Mouse (Mus musculus): ENCODE data around the gene Hs3st3b1.

The Hs3st3b1 gene

DNA sequence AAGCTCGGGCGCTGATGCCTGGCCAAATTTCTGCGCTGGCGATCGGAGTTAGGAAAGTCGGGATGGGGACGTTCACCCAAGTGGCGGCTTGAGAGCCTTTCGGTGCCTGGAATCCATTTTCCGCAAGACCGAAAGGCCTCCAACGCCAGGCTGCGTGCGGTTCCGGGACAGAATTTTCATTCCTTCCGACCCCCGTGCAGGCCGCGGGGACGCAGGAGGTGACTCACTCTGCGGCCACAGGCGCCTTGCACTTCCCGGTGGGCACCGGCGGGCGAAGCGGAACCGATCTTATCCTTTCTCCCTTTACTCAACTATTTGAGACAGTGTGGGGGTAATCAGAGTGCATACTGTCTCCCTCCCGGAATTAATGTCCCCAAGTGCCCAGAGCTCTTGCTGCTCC lies 1.3 kb upstream of the Hs3st3b1 start:
- in situ Hi-C loops (cut with MboI): no loop called here

DNA sequence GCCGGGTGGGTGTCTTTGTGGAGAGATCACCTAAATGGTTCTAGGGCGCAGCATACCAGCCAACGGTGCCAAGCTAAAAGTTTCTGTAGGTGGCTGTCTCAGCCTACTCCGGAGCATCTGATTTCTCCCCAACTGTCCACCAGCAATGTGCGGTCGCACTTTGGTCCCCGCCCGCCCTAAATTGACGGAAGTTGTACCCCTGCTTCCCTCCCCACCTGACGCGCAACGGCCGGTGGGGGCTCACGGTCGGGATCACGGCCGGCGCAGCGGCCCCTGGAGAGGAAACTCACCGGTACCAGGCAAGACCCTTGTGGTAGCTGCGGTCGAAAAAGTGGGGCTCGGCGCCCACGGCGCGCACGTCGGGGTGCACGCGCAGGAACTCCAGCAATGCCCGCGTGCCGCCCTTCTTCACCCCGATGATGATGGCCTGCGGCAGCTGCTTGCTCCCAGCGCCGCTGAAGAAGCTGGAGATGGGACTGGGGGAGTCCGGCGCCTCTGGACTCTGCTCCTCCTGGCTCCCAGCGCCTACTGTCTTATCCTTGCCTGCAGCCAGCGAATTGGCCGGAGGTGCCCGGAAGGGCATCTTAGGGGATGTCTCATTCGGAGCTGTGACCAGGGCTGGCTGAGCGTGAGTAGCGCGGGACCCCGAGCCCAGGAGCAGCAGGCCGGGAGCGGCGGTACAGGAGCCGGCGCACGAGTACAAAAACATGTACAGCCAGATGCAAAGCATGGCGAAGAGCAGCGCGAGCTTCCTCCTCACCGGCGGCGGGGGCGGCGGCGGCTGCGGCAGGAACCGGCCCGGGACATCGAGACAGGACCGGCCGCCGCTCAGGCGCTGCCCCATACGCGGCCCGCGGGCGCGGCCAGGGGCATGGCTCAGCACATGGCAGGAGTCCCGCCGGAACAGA lies 792 bp downstream of the Hs3st3b1 start:
- in situ Hi-C loops (cut with MboI): no loop called here

DNA sequence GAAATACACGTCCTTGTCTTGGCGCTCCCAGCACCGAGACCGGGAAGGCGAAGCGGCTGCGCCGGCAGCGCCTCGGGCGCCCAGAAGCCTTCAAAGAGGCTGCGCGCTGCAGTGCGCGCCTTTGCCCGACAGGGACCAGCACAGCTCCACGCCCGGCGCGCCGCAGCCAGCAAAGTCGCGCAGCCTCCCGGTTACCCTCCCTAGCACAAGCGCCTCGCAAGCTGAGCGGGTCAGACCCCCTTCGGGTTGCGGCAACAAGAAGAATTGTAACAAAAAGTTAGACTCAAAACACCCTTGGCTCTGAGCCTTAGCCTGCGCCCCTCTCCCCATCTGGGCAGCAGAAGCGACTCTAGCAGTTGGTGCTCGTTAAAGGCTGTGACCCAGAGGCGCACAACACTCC lies 1.6 kb downstream of the Hs3st3b1 start:
- in situ Hi-C loops (cut with MboI): no loop called here

DNA sequence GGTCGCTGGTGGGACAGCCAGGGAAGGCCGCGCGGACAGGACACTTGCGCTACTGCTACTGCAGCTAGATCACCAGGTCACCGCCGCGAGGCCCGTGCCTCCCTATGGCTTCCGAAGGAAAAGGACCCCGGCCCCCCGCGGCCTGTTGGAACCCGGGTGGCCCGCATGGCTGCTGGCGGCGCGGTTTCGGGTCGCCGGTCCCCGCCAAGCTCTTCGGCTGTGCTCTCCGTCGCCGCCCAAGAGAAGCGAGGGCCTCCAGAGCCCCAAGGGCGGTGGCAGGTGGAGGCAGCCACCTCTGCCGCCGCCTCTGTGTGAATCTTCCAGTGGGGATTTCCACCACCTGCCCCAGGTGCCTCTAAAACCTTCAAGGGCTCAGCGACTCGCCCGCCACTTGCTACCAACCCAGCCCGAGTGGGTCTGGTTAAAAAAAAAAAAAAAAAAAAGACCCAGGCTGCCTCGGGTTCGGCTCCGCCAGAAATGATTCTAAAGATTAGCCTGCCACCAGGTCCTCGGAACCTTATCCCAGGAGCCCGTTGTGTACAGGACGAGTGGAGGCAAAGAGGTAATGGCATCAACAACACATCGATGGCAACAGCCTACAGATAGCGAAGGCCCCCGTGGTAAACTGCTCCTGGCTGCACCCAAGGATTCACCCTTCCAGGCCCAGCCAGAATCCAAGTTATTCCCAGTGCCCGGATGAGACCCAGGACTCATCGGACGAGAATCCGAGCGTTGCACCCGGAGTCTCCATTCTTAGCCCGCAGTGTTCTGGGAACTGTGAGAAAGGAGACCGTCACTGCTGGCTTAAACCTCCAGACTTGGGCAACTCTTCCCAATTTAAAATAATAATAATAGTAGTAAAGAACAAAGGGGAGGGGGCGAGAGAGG lies 2.6 kb downstream of the Hs3st3b1 start:
- in situ Hi-C loops (cut with MboI): no loop called here

DNA sequence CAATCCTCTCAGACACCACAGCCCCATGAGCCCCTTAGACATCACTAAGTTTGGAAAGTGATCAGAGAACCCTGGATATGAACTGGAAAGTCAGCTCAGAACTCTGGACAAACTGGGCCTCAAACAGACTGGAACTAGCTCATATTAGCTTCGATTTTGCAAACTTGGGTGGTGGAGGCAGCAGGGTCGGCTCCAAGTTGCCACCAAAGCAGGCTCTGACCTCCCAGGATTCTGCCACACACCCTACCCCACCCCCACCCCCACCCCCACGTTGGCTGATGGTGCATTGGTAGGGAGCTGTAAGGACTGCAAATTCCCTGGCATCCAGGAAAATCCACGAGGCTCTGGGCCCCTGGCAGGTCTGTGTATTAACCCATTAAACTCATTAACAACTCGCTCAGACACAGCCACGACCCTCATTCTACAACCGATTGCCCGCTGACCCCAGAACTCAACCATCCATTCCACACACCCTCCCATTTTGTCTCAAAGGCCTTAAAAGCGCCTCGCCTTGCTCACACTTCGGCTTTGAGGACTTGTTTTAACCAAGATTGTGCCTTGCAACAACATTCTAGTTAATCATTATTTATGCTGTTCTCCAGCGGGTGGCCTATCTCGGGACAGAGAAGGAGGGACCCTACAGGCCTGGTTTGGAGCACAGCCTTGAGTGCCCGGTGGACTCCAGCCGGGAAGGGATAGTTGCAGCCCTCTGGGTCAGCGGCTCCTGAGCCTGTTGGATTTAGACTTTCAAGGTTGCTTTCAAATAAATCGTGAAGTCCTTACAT lies 3.6 kb downstream of the Hs3st3b1 start:
- in situ Hi-C loops (cut with MboI): no loop called here

GRCm38 (mm10) chr11:63917561-63917960 lies 4.5 kb downstream of the Hs3st3b1 start:
- in situ Hi-C loops (cut with MboI): no loop called here

DNA sequence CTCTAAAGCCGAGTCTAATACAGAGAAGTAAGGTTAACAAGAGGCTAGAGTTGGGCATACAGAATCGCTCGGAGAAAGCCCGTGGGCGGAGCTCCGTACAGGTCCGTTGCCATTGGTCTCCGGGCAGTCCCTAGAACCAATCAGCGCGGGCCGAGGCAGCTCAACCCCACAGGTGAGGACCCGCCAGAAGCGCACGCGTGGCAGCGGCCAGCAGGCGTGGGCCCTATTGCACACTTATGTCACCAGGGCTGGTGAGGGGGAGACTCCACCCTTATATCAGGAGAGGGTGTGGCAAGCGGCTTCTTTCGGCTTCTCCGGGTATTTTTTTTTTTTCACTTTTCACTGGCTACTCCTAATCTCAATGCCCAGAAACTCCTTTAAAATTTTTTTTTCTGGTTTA lies 7.7 kb downstream of the Hs3st3b1 start:
- in situ Hi-C loops (cut with MboI): no loop called here

DNA sequence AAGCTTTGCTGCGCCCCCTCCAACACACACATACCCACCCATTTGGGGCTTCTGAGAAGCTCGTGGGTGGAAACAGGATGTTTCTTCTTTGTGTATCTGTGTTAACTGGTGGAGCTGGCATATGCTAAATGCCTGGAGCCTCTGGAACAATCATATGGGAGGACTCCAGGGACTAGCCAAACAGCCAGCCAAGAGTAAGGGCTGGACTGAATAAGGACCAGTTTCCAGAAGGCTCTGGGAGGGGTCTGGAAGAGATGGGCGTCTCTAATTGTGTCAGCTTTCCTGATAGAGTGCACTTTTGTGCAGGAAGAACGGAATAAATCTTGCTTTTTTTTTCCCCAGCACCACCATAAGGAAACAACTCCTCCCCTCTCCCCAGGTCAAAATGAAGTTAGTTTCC lies 8.2 kb downstream of the Hs3st3b1 start:
- in situ Hi-C loops (cut with MboI): no loop called here

DNA sequence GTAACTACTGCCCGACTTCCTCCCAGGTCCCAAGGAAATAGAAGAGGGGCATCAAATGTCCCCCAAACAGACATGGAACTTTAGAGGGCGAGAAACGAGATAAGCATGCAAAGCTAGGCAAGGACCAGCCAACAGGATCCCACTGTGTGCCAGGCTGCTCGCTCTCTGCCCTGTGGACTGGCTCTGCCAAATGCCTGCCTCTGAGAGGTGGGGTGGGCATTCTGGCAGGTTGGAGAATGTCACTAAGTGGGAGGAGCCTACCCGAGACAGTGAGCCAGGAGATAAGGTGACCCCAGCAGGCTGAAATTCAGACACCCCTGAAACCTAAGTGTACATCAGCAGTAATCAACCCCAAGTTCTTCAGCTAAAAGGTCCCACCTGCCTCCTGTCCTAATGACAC lies 11.1 kb downstream of the Hs3st3b1 start:
- in situ Hi-C loops (cut with MboI): no loop called here

DNA sequence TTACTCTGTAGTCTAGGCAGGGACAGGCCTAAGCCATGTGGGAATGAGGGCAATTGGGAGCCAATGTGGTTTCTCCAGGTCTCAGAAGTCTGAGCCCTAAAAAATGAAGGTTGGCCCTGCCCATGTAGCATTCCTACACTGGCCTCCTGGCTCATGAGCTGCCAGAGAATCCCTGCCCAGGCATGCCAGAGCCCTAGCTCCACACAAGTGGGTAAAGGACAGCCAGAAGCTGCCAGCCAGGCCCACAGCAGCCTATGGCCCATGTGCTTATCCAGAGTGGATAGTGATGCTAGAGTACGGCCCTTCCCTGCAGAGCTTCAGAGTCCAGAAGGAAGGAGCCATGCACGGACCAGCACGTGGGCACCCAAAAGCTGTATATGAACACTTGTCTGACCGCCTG lies 12.1 kb downstream of the Hs3st3b1 start:
- in situ Hi-C loops (cut with MboI): no loop called here

GRCm38 (mm10) chr11:63908500-63908899 lies 13.6 kb downstream of the Hs3st3b1 start:
- in situ Hi-C loops (cut with MboI): no loop called here

DNA sequence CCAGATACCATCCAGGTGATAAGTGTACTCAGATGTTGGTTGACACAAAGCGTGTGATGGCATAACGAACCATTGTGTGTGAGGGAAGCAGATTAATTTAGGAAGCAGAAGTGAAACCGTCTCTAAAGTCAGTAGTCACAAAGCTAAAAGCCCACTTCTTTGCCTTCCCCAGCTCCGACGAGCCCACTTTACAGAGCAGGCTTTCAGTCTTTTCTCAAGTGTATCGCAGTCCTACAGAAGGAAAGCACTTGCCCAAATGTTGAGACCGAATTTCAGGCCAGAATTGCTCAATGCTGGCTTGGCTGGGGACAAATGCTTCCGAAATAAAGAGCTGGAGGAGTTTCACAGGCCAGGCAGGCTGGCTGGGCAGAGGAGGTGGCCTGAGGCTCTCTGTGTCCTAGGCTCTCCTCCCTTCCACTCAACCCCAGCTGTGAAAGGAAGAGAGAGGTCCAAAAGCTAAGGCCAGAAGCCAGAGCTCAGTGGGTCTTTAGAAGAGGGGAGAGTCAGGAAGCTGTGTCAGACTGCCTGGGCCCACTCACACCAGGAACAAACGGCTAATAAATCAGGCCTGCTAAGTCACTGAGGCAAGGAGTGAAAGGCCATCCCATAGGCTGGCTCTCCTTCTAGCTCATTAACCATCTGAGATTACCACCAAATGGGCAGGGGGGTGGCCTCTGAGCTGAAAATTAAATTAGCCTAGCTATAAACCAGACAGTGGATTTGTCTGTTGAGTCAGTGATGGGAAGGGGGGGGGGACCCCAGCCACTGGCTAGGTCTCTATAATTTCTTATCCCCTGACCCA lies 15.3 kb downstream of the Hs3st3b1 start:
- in situ Hi-C loops (cut with MboI): no loop called here

DNA sequence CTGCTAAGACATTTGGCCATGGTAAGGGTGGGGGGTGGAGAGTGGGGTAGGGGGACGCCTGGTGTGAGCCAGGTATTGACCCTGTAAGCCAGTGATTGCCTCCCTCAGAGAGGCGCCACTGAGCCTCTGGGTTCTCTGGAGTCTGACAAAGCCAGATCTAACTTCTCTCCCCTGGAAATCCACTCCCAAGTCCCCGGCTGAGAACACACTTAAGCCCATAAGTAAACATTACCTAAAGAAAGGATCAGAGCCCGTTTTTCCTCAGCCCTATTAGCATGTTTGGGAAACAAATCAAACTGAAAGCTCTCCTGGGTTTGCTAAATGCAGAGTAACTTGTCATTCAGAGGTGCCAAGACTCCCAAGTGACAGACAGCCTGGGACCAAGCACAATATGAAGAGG lies 17.3 kb downstream of the Hs3st3b1 start:
- in situ Hi-C loops (cut with MboI): no loop called here

- in situ Hi-C loops (cut with MboI): no loop called here
These were observed 23.5 kb downstream of the Hs3st3b1 start for GRCm38 (mm10) chr11:63898509-63899168.

- in situ Hi-C loops (cut with MboI): no loop called here
These were observed 24.1 kb downstream of the Hs3st3b1 start for GRCm38 (mm10) chr11:63897856-63898508.

DNA sequence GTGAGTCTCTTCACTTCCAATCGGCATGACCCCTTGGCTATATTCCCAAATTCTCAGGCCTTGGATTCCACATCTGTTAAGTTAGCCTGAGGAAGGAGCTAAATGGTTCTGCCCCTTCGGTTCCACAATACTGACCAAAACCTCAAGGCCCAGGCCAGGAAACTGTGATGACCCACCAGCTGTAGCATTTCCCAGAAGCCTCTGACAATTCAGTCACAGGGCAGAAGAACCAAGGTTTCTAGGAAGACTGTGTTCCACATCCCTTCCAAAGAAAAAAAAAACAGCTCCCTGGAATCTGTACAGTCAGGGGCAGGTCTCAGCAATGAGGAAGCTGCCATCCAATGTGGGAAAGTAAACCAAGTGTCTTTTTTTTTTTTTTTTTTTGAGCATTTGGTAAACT lies 25.1 kb downstream of the Hs3st3b1 start:
- in situ Hi-C loops (cut with MboI): no loop called here

- in situ Hi-C loops (cut with MboI): no loop called here
These were observed 27.9 kb downstream of the Hs3st3b1 start for GRCm38 (mm10) chr11:63894188-63894587.

DNA sequence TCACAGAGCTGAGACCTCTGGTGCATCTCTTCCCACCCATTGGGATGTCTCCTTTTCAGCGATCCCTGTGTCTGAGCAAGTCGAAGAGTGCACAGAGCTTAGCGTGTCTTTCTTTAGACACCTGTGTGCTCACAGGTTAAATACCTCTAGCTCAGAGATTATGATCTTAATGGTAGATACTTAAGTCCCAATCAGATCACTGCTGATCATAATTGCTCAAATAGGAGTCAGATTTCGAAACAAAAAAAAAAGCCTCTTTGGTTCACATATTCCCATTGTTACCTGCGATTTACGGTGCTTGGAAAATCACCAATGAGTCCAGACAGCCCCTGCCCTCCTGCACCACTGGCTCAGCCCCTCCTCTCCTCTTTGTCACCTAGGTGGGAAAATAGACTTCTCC lies 28.5 kb downstream of the Hs3st3b1 start:
- in situ Hi-C loops (cut with MboI): no loop called here

- in situ Hi-C loops (cut with MboI): no loop called here
These were observed 30.5 kb downstream of the Hs3st3b1 start for GRCm38 (mm10) chr11:63891479-63892020.

GRCm38 (mm10) chr11:63883385-63883784 lies 38.7 kb downstream of the Hs3st3b1 start:
- in situ Hi-C loops (cut with MboI): no loop called here
